Mouse (Mus musculus) heart, postnatal 25 days (tissue): ENCODE measurements at regions not wholly inside any gene's neighbourhood (a gene's known extent, or its start where the extent isn't known, plus 50 kb on each side); places are given as distances from the start of the nearest gene placed in this dataset.

ENCODE experiments used
- DNase-seq: peaks from one replicate; pipeline ENCODE4 v3.0.0; 2022; ENCODE audit warnings: low spot score
- intact Hi-C: fragments of 180-260 bp; cut with DNase I; formaldehyde crosslinking; loops from one replicate; pipeline ENCODE4 v1.15.1; 2025

- intact Hi-C loops = no loop called here
- no peak for DNase-seq
Measured at GRCm38 (mm10) chr1:166804333-166804732, 122.7 kb upstream of the Fmo9 start.

GRCm38 (mm10) chr1:166807163-166807945 lies 125.7 kb upstream of the Fmo9 start:
- intact Hi-C loops = loop anchor here (5.0 kb wide), 1 partner anchor 195 kb away; the partner anchor contains the start of gene Fam78b
- DNase-seq = no peak

GRCm38 (mm10) chr1:166811341-166812071 lies 129.9 kb upstream of the Fmo9 start:
- intact Hi-C loops = no loop called here
- no peak for DNase-seq

- no peak for DNase-seq
- intact Hi-C loops = no loop called here
Measured at GRCm38 (mm10) chr1:166812072-166812461, 130.4 kb upstream of the Fmo9 start.

DNA sequence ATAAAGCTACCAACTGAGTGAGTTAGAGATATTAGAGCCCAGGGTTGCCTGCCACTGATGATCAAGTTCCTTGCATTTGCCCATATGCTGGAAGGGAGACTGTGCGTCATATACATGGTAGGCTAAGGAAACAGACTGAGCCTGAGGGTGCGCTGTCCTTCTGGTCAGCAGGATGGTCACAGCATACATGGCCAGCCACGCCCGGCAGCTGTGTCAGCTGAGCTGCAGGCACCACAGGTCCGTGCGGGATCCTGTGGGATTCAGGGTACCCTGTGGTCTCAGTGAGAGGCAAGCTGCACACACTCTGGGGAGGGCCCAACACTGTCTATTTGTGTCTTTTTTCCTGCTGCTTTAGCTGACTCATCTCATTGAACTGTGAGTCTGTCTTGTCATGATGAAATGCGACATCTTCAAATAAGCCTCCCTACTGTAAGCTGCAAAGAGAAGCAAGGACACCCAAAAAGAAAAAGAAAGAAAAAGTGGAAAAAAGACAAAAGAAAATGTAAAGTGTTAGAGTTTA lies 131.3 kb upstream of the Fmo9 start:
- intact Hi-C loops = no loop called here
- no peak for DNase-seq

DNA sequence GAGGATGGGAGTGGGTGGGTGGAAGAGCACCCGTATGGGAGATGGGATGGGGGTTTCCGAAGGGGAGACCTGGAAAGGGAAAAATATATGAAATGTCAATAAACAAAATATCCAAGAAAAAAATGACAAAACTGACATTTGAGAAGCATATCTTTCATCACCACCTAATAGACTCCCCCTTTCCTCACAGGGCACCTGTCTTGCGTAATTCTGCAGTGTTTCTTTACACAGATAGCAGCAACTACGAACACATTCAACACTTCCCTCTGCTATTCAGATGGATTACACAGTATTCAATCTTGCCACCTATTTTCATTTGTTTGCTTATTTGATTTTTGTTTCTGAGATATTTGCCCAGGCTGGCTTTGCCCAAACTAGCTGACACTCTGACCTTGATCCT lies 136.3 kb upstream of the Fmo9 start:
- intact Hi-C loops = no loop called here
- DNase-seq = no peak

- intact Hi-C loops = no loop called here
- no peak for DNase-seq
Measured at GRCm38 (mm10) chr1:166818682-166819081, 137.0 kb upstream of the Fmo9 start.

DNA sequence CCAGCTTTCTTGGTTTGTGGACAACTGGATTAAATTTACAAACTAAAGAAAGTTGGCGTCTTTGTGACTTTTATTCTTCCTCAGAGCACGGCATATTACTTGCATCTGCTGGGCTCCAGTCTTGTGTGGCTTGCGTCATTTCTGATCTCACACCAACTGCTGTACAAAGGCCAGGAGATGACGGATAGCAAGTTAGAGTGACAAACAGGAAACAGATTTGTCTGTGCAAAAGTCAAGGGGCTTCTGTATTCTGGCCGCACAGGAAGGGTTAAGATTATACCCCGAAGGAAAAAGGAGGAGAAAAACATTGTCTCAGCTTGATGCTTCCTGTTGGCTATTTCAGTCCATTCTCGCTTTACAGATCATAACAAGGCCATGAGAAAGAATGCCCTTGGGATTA lies 137.8 kb upstream of the Fmo9 start:
- intact Hi-C loops = no loop called here
- DNase-seq = peak; percentile 14

DNA sequence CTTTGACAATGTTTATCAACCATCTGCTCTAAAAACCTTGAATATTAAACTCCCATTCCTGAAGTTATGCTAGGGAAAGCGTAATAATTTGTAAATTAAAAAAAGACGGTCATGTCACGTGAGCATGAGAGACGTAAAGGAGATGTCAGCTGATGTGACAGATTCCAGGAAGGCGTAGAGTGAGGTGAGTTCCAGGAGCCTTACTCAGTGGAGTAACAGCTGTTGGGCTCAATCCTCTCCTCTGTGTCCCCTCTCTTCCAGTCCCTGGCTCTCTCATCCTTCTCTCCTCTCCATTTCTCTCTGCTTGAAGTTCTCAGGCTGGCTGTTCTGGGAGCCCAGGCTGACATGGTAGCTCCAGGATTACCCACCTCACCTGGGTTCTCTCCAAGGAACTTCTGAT lies 138.4 kb upstream of the Fmo9 start:
- no peak for DNase-seq
- intact Hi-C loops = no loop called here

GRCm38 (mm10) chr1:166821146-166821545 lies 139.5 kb upstream of the Fmo9 start:
- no peak for DNase-seq
- intact Hi-C loops = no loop called here

- no peak for DNase-seq
- intact Hi-C loops = no loop called here
Measured at GRCm38 (mm10) chr1:166837299-166837698, 155.7 kb upstream of the Fmo9 start.

DNA sequence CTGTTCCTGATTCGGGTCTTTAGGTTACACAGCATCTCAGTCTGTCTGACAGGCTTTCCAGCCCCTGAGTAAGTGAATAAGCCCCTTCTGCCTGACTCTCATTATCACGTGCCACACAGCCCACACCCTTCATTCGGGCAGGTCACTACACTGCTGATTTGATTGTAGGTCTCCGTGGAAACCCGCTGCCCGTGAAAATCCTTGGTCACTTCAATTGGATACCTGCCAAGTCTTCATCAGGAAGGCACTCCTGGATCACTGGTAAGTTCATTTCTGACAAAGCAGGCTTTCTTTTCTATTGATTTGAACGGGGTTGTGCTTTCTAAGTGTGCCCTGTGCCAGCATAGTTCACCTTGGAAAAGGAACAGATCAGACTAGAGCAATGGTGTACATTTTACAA lies 158.2 kb upstream of the Fmo9 start:
- intact Hi-C loops = no loop called here
- no peak for DNase-seq

GRCm38 (mm10) chr1:166843397-166843877 lies 157.8 kb upstream of the Fam78b start:
- no peak for DNase-seq
- intact Hi-C loops = no loop called here

DNA sequence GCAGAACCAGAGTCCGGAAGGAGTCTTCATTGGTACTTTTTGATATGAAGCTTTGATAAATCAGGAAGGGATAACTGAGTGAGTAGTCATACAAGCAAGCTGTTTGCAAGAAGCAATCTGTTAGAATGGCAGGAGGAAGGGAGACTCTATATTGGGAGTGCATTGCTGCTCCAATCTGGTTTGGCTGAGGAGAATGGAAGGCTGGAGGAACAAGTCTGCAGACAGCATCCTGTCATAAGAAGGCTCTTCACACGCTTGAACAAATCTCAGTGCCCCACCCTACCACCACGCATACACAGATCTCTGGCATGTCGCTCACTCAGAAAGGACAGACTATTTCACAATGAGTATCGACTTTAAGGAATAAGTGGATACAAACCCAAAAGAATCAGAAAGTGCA lies 154.7 kb upstream of the Fam78b start:
- intact Hi-C loops = no loop called here
- DNase-seq = no peak

GRCm38 (mm10) chr1:166847233-166847632 lies 154.0 kb upstream of the Fam78b start:
- intact Hi-C loops = no loop called here

DNA sequence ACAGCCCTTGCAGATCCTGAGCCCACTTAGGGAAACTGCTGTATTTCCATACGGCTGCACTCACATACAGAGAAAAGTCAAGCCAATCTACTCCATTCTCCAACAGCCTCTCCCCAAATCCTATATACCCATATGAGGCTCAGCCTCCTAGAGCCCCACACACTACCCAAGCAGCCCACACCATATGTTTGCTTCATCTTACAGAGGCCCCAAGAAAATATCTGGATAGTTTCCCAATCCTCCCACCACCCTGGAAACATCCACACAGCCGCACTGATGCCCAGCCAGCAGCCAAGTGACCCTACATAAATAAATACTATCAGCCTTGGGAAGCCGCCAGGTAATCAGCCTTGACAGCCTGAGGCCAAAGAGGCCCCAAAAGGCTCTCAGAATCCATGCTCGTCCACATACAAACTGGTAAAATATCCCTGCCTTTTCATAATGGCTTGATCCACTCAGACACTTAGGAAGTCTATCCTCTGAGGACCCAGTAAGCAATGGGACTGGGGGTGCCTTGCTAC lies 153.1 kb upstream of the Fam78b start:
- no peak for DNase-seq

More at GRCm38 (mm10) chr1:166847233-166847632, 154.0 kb upstream of the Fam78b start:
- no peak for DNase-seq

DNA sequence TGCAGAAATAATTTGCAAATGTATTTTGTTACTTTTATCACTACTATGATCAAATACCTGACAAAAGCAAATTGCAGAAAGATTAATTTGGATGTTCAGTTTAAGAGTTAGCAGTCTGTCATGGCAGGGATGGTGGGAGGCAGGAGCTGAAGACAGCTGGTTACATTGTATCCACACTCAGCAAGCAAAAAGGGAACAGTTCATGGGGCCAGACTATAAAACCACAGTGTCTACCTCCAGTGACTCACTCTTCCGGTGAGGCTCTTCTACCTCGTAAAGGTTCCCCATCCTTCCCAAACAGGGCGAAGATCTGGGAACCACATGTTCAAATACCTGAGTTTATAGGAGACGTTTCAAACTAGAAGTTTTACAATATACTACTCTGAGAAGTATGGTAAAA lies 145.2 kb upstream of the Fam78b start:
- intact Hi-C loops = no loop called here
- no peak for DNase-seq

More for the DNA sequence above, 153.1 kb upstream of the Fam78b start:
- intact Hi-C loops = no loop called here

DNA sequence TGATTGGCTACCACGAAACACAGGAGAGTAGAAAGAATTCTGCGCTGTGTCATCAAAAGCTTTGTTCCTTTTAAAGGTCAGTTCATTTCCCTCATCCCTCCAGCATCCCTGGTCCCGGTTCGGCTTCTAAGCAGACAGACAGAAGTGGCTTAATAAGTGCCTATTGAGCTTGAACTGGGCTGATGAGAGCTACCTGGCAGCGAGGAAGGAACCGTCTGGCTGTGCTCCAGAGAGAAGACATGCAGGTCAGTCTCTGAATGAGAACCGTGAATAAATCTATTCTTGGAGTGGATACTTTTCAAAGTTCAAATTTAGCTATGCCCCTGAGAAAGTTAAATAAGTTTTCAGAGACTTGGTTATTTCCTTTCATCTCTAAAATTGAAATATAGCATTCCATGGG lies 135.0 kb upstream of the Fam78b start:
- intact Hi-C loops = no loop called here
- DNase-seq = no peak

DNA sequence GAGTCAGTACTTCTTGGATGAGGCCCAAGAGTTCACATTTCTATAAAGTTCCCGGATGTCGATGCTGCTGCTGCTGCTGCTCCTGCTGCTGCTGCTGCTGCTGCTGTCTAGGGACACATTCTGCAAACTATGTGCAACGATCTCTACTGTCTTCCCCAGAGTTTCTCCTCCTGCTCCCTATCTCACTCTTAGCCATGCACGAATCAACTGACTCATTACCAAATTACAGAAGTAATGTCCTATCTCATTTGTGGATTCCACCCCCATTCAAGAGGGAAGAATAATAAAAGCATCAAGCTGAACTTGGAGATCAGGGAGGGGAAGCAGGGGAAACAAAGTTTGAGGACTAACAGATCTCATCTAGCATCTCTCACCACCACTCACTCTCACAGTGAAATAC lies 130.0 kb upstream of the Fam78b start:
- intact Hi-C loops = no loop called here
- no peak for DNase-seq

DNA sequence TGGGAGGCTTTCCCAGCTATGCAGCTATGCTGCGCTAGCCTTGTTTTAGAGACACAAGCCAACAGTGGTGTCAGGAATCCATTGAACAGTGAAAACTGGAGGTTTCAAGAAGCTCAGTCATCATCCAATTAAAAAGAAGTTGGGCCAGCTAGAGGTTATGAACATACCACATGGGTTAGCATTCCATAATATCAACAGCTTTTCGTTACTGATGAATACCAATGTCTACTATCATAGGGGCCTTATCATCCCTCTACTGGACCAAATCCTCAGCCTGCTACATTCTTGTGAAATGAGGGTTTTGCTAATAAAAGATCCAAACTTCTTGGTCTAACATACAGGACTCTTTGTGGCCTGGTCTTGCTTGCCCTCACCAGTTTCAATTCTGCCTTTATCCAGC lies 124.8 kb upstream of the Fam78b start:
- intact Hi-C loops = no loop called here
- DNase-seq = no peak

- intact Hi-C loops = no loop called here
- no peak for DNase-seq
Measured at GRCm38 (mm10) chr1:166883215-166883614, 118.0 kb upstream of the Fam78b start.
